Comparison of ENCODE assay signal across 19 mouse cellular contexts in genomic region chr3:140233809-140234208, GRCm38 (mm10).
"Had no signal": no experiment of that assay in that cellular context is flagged by ENCODE, and none has a peak within 500 bp of the region (broad histone marks: within the 10 kb centered on the region; RNA-seq: fewer than 3 reads in every experiment).

No protein-coding gene starts in this region.

- H3K4me3 ChIP-seq: midbrain, embryonic 10.5 days; midbrain, embryonic 12.5 days; myocyte; neural tube, embryonic 13.5 days; neural tube, embryonic 15.5 days had no signal

- H3K4me2 ChIP-seq: lung, embryonic 14.5 days; midbrain, embryonic 12.5 days; neural tube, embryonic 13.5 days; neural tube, embryonic 15.5 days had no signal

- ATAC-seq: midbrain, embryonic 16.5 days had no signal

- H3K4me1 ChIP-seq: midbrain, embryonic 10.5 days; midbrain, embryonic 12.5 days; neural tube, embryonic 13.5 days; neural tube, embryonic 15.5 days had no signal

- DNase-seq: lung, adult 18-20 months; lung, embryonic 14.5 days; lung, postnatal 10 days; lung, postnatal 4 days; midbrain, embryonic 14.5 days; retina, postnatal 1 day; right cerebral cortex, adult 18-20 months; right cerebral cortex, postnatal 25 days; right cerebral cortex, postnatal 4 days; spleen, adult 18-20 months; thymus, adult 18-20 months; thymus, postnatal 14 days; thymus, postnatal 36 days had no signal

- H3K36me3 ChIP-seq: midbrain, embryonic 10.5 days; midbrain, embryonic 12.5 days; neural tube, embryonic 13.5 days; neural tube, embryonic 15.5 days had no signal

- H3K27ac ChIP-seq: midbrain, embryonic 10.5 days; midbrain, embryonic 12.5 days; neural tube, embryonic 13.5 days; neural tube, embryonic 15.5 days had no signal

- H3K9me3 ChIP-seq: midbrain, embryonic 10.5 days; midbrain, embryonic 12.5 days; neural tube, embryonic 13.5 days; neural tube, embryonic 15.5 days had no signal

- H3K27me3 ChIP-seq: midbrain, embryonic 12.5 days; neural tube, embryonic 13.5 days; neural tube, embryonic 15.5 days had no signal

- H3K9ac ChIP-seq: lung, embryonic 14.5 days; midbrain, embryonic 12.5 days; neural tube, embryonic 13.5 days; neural tube, embryonic 15.5 days had no signal
